Mouse (Mus musculus) ES-Bruce4 (cell line): ENCODE measurements around the gene Tbx4. TPM values are rescaled to one million over a fixed set of nuclear protein-coding genes. Genes with fewer than 3 reads are reported as not detected.

Experiments used
- H3K27ac ChIP-seq: 2 replicates; pipeline ENCODE4 v1.5.1; 2012; ENCODE audit warnings: low read length, inconsistent platforms; ENCODE audit not compliant: insufficient read depth
- H3K27me3 ChIP-seq: 2 replicates; pipeline ENCODE4 v1.6.1; 2012; ENCODE audit warnings: mild to moderate bottlenecking, low read length, inconsistent platforms; ENCODE audit not compliant: control insufficient read depth, poor library complexity, insufficient read depth, severe bottlenecking
- H3K36me3 ChIP-seq: 2 replicates; pipeline ENCODE4 v1.6.1; 2012; ENCODE audit warnings: inconsistent platforms, mild to moderate bottlenecking, low read length, moderate library complexity; ENCODE audit not compliant: control insufficient read depth, poor library complexity, insufficient read depth, severe bottlenecking
- H3K4me1 ChIP-seq: one replicate; pipeline ENCODE4 v1.8.1; 2011; ENCODE audit warnings: low read length; ENCODE audit not compliant: control insufficient read depth, insufficient read depth
- H3K4me3 ChIP-seq: 2 replicates; pipeline ENCODE4 v1.5.1; 2011; ENCODE audit warnings: low read depth, mild to moderate bottlenecking, low read length
- H3K9ac ChIP-seq: 2 replicates; pipeline ENCODE4 v1.6.1; 2012; ENCODE audit warnings: low read depth, mild to moderate bottlenecking, inconsistent platforms; ENCODE audit not compliant: poor library complexity, severe bottlenecking
- H3K9me3 ChIP-seq: replicated peaks from 2 replicates; pipeline ENCODE4 v1.6.1; 2012; ENCODE audit warnings: mild to moderate bottlenecking, low read length, inconsistent platforms; ENCODE audit not compliant: control insufficient read depth, poor library complexity, insufficient read depth, severe bottlenecking
- CTCF ChIP-seq: IDR thresholded peaks from one replicate; pipeline ENCODE4 v1.8.1; 2011; ENCODE audit warnings: low read depth, low read length
- EP300 ChIP-seq: IDR thresholded peaks from 2 replicates; pipeline ENCODE4 v1.6.1; 2011; ENCODE audit warnings: low read depth, low read length; ENCODE audit not compliant: insufficient read depth
- POLR2A ChIP-seq: IDR thresholded peaks from one replicate; pipeline ENCODE4 v1.8.1; 2011; ENCODE audit warnings: low read length; ENCODE audit not compliant: insufficient read depth
- polyA plus RNA-seq: library from polyadenylated mRNA; stranded (reverse); fragments of >200 nt; gene quantifications from 2 replicates; pipeline ENCODE4 v1.2.4, GENCODE M21; 2011; ENCODE audit warnings: low read depth; ENCODE audit not compliant: missing spikeins, insufficient read depth, insufficient read length

The Tbx4 gene
- polyA plus RNA-seq, 1 experiment: 0.69 TPM

DNA sequence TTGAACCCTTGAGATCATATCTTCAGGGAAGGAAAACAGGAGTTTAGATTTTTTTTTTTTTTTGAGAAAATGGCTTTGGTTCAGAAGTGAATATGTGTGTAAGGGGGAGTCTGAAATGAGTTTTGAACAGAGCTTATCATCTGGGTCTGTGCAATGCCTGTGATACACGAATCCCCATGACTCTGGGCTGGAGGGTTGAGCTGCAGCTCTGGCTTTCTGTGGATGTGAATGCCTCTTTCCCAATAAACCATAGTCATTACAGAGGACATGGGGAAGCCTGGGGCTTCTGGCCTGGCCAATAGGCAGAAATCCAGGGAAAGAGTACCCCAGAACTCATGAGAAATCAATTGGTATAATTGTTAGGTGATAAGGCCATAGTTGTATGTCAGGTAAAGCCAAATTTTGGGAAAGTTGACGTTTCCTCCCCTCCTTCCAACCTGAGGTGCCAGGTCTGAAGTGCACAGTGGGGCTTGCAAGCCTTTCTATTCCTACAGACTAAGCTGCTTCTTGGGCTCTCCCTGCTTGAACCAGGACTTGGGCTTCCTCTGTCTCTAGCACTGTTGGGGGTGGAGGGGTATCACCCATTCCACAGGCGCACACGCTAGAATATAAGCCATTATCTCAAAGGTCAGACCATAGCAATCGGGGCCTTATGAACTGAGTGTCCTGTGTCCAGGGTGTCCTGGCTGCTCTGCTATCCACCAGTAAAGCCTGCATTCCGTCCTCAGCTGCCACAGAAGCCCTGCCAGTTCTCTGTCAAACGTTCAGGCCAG lies 46.8 kb upstream of the Tbx4 start:
- H3K36me3 ChIP-seq: no peaks in the 10 kb centered on the region
- H3K9me3 ChIP-seq: no peaks in the 10 kb centered on the region
- TF ChIP-seq CTCF (no peak), EP300 (no peak), POLR2A (no peak)
- no peak overlapping the region for H3K27ac ChIP-seq
- H3K4me3 ChIP-seq: no peak overlapping the region
- peaks cover 65% of the 10 kb centered on the region for H3K27me3 ChIP-seq
- H3K4me1 ChIP-seq: no peaks in the 10 kb centered on the region
- no peak overlapping the region for H3K9ac ChIP-seq

DNA sequence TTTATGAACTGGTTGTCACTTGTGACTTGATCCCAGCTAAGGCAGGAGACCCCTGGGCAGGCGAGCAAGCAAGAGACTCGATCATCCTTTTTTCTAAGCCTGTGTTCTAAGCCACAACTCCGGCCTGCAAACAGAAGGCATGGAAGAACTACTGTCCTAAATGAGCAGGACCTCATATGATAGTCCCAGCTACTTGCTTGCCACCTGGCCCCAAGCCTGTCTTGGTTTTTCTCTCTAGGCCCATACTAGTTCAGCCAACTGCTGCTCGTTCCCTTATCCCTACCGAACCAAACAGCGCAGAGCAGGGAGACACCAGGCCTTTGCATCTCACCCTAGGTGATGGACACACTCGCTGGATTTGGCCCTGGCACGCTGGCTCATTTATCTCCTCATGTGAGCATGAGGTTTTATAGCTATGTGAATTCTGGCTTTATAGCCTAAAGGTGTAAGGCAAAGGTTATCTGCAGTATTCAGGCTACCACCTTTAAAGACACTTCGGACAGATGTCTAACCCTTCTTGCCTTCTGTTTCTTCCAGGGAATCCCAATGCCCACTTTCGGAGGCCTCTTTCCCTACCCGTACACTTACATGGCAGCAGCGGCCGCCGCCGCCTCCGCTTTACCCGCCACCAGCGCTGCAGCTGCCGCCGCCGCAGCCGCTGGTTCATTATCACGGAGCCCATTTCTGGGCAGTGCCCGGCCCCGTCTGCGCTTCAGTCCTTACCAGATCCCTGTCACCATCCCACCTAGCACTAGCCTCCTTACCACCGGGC lies 46.0 kb upstream of the Tbx4 start:
- H3K4me1 ChIP-seq: no peaks in the 10 kb centered on the region
- H3K9me3 ChIP-seq: no peaks in the 10 kb centered on the region
- H3K27ac ChIP-seq: no peak overlapping the region
- peak overlapping the region; percentile 17; the same call in 1 of the 2 replicates for H3K9ac ChIP-seq
- no peaks in the 10 kb centered on the region for H3K36me3 ChIP-seq
- peaks cover 58% of the 10 kb centered on the region for H3K27me3 ChIP-seq
- H3K4me3 ChIP-seq: peak overlapping the region; percentile 26
- TF ChIP-seq EP300: no peak
- TF ChIP-seq CTCF: no peak
- TF ChIP-seq POLR2A: no peak

DNA sequence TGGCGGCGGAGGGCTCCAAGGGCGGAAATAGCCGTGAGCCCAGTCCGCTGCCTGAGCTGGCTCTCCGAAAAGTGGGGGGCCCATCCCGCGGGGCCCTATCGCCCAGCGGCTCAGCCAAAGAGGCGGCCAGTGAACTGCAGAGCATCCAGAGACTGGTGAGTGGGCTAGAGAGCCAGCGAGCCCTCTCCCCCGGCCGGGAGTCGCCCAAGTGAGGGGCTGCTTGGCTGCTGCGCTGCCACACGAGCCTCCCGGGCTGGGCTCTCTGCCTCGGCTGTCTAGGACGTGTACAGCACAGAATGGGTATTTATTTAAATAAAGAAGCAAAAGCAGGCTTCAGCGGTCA lies 45.4 kb upstream of the Tbx4 start:
- peaks cover 58% of the 10 kb centered on the region for H3K27me3 ChIP-seq
- H3K9me3 ChIP-seq: no peaks in the 10 kb centered on the region
- H3K9ac ChIP-seq: peak overlapping the region; percentile 17; the same call in 1 of the 2 replicates
- no peaks in the 10 kb centered on the region for H3K4me1 ChIP-seq
- no peak overlapping the region for H3K27ac ChIP-seq
- TF ChIP-seq EP300 (no peak), CTCF (no peak), POLR2A (no peak)
- H3K36me3 ChIP-seq: no peaks in the 10 kb centered on the region
- H3K4me3 ChIP-seq: peak overlapping the region; percentile 26

GRCm38 (mm10) chr11:85841211-85841681 lies 45.0 kb upstream of the Tbx4 start:
- H3K9me3 ChIP-seq: no peaks in the 10 kb centered on the region
- TF ChIP-seq EP300 (no peak), POLR2A (no peak), CTCF (no peak)
- H3K4me1 ChIP-seq: no peaks in the 10 kb centered on the region
- H3K27ac ChIP-seq: no peak overlapping the region
- no peaks in the 10 kb centered on the region for H3K36me3 ChIP-seq
- H3K27me3 ChIP-seq: peaks cover 54% of the 10 kb centered on the region
- H3K9ac ChIP-seq: peak overlapping the region; percentile 67; the same call in 1 of the 2 replicates
- H3K4me3 ChIP-seq: no peak overlapping the region

DNA sequence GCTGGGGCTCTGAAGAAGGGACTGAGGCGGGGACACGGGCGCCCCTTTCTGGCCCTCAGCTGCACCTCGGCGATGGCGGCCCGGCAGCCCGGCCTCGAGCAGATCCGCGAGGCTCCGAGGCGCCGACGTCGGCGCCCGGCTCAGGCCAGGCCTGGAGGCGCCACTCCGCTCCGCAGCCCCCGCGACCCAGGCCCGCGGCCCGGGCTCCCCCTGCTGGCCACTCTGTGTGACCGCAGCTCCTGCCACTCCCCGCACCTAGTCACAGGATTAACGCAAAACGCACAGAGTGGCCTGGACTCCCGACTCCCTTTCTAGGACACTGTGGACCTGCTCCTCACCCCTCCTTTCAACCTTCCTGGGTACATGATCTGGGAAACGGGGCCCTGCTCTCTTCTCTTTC lies 44.2 kb upstream of the Tbx4 start:
- Histone ChIP-seq H3K4me3 (peak overlapping the region; percentile 23), H3K4me1 (no peaks in the 10 kb centered on the region), H3K9ac (peak overlapping the region; percentile 67), H3K9me3 (no peaks in the 10 kb centered on the region), H3K27me3 (peaks cover 47% of the 10 kb centered on the region), H3K27ac (no peak overlapping the region), H3K36me3 (no peaks in the 10 kb centered on the region)
- TF ChIP-seq EP300 (no peak), CTCF (peak; percentile 68)
